Mouse (Mus musculus): ENCODE results near the gene Plekha7.

The Plekha7 gene

DNA sequence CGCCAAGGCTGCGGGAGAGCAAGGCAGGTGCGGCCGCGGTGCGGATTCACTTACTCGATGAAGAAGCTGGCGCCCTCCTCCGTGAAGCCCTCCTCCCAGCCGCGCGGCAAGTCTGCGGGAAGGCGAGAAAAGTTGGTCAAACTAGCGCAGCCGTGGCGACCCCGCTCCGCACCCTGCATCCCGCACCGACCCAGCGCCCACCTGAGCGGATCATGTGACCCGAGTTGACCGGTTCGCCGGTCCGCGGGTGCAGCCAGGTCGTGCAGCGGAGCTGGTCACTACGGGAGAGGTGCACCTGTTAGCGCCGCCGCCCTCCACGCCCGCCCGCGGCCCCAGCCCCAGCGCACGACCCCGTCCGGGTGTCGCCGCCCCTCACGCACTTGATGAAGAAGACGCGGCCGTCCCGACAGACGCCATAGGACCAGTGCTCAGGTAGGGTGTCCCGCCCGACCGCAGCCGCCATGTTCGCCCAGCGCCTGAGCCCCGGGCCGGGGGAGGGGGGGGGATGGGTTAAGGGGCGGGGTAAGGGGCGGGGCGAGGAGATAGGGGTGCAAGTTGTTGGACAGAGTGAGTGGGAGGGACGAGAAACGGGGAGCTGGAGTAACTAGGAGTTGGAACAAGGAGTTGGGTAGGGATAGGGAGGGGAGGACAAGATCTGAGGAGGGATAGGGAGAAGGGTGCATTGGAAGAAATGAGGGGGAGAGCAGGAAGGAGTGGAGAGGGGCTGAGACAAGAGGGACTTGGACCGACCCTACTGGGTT lies at the start of gene Plekha7:
Gene Plekha7, minus strand, starts transcription at position 506 of the 761 bp plus-strand sequence.
- peak; percentile 34 for DNase-seq (ENCODE audit: low spot score)

- peak; percentile 59 for DNase-seq (ENCODE audit: low spot score)
These were observed 28.1 kb upstream of the Plekha7 start for GRCm38 (mm10) chr7:116336226-116336625.

DNA sequence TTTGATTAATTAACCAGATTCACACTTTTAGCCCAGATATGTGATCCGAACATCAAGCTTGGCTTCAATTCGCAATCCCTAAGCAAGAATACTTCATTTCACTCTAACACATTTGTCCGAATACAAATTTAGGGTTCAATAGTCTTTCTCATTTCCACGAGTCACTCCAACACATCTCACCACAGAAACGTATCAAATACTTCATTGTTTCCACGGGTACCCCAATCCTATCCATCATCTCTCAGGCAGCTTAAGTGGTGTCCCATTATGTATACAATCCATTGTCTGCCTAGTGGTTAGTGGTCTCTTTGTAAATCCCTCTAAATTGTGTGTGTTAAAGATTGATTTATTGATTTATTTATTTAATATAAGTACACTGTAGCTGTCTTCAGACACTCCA lies 27.0 kb upstream of the Plekha7 start:
- DNase-seq (ENCODE audit: low spot score) = no peak

- DNase-seq (ENCODE audit: low spot score) = no peak
These were observed 26.5 kb upstream of the Plekha7 start for GRCm38 (mm10) chr7:116334669-116335038.

- peak; percentile 94 for DNase-seq (ENCODE audit: low spot score)
These were observed 25.8 kb upstream of the Plekha7 start, which contains the start of gene Rps13 for GRCm38 (mm10) chr7:116333713-116334668. Gene Rps13 (minus strand): TSS chr7:116334195.

DNA sequence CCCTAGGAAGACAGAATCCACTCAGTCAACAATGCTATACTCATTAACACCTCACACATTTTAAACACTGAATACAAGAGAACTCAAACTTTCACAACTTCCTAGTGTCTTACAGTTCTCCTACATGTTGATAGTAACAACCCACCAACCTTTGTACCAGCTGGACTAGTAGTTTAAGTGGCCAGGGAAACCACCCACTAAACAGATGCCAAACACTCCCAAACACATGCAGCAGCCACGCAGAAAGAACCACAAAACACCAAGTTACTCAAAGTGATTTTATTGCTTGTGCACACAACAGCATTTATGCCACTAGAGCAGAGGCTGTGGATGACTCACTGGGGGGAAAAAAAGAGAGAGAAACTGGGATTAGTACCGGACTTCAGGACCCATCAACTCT lies 23.1 kb upstream of the Plekha7 start:
- DNase-seq (ENCODE audit: low spot score) = no peak

- DNase-seq (ENCODE audit: low spot score) = no peak
These were observed 21.7 kb upstream of the Plekha7 start for GRCm38 (mm10) chr7:116329858-116330257.

GRCm38 (mm10) chr7:116328777-116329176 lies 20.6 kb upstream of the Plekha7 start:
- no peak for DNase-seq (ENCODE audit: low spot score)

GRCm38 (mm10) chr7:116327901-116328300 lies 19.7 kb upstream of the Plekha7 start:
- no peak for DNase-seq (ENCODE audit: low spot score)

DNA sequence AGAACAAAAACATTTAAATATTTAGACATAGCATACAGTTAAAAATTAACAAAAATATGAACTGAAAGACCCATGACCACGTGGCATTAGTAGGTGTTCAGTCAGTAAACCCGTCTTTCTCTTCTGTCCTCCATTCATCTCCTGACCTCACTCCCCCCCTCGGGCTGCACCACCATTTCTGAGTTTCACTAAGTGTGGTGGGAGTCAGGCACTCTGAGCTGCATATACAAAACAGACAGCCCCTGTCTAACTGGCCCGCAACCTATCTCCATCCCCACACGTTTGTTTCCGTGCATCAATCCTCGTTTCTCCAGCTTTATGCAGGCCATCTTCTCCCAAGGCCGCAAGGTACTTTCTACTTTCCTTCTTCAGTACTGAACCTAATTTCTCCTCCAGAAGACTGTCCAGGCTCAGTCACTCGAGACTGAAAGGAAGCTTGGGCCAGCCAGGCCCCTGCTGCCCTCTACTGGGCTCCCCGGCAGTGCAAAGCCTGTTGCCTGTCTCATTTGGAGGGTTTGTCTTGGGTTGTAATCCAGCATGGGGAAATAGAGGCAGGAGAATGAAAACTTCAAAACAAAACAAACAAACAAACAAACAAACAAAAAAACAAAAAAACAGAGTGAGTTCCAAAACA lies 15.3 kb upstream of the Plekha7 start:
- peak; percentile 63 for DNase-seq (ENCODE audit: low spot score)

DNA sequence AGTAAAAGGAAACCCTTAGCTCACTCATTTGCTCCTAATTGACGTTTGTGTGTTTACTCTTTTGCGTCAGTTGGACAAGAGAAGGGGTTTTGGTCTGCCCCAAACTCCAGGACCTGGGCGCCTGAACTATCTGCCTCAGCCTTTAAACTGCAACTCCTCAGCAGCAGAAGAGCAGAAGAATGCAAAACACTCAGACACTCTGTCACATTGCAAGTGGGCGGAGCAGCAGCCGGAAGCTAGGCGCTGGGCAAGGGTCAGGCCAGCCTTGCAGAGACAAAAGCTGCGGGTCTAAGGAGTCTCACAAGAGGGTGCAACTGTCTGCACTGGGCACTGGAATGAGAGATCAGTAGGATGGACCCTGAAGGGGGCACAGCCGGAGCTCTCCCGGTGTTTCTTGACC lies 1.3 kb upstream of the Plekha7 start:
- DNase-seq (ENCODE audit: low spot score) = no peak

DNA sequence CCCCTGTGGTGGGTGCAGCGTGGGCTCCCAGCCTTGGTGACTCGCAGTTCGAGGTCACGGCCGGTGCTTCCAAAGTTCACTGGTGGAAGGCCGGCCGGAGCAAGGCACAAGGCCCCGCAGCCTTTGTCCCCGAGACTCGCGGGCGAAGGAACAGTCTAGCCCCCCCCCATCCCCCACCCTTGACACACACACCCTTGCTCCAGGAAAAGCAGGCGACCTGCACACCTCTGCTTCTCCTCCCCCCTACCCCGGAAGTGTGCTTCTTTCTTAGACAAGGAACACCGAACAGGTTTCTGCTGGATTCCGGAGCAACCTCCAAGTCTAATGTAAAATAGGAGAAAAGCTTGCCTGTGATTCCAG lies 436 bp upstream of the Plekha7 start:
- no peak for DNase-seq (ENCODE audit: low spot score)

DNA sequence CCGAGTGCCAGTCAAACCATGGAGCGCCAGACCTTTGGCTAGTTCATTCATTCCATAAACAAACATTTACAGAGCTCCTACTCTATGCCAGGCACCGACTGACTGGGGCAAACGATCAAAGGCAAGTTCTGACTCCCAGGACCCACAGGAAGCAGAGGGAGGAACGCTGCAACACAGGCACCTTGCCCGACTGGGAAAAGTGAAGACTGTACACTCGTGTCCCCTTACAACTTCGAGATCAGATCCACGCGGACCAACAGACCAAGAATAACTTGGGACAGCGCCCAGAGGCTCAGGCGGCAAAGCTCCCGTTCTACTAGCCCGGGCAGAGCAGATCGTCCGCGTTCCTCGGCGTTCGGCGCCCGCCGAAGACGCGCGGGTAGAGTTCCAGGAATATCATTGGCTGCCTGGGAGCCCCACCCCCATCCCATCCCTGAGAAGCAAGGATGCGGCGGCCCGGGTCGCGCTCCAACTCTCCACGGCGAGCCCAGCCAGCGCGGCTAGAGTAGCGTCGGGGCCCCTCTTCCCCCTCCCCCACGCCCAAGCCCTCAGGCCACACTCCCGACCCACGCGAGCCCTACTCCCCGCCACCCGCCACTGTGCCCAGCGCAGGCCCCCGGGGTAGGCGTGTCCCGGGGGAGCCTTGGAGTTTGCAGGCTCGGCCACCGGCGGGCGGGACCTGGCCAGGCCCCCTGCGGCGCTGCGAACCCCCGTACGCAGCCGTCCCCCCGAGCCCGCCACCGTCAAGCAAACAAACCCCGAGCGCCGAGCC lies 891 bp downstream of the Plekha7 start:
- peak; percentile 56 for DNase-seq (ENCODE audit: low spot score)

DNA sequence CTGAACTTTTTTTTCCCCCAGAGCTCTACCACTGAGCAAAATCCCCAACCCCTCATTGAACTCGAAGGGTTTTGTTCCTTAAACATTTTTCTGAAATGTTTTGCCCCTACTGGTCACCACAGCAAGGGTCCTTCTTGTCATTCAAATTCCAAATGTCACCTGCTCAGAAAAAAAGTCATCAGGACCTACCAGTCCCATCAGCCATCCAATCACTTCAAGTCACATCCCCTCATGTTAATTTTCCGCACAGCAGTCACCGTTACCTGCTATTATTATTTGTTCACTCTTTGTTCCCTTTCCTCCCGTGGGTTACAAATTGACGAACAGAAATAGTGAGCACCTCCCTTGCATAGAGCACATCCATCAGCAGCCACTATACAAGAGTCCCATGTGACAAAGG lies 1.6 kb downstream of the Plekha7 start:
- DNase-seq (ENCODE audit: low spot score) = no peak

DNA sequence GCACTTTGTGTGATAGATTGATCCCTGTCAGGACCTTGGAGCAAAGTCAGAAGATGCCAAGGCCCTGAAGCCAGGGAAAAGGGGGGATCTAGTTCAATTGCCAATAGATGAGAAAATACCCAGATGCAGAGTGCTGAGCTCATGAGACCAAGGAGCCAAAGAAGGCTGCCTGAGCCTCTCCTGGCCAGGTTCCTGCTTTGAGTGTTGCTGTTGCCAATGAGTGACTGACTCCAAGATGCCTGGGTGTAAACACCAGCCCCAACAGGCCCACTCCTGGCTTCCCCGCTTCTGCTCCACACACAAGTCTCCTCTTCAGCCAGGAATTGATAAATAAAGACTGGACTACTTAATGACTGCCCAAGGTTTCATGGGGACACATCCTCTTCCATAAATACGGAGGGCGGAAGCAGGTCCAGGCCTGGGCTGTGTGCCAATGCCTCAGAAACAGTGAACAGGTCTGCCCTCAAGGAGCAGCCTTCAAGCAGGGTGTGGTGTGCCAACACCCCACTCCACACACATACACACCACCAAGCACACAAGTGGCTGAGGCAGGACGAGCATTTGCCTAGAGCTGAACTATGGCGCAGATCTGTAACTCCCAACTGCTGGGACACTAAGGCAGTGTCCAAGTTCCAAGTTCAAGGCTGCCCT lies 6.4 kb downstream of the Plekha7 start:
- no peak for DNase-seq (ENCODE audit: low spot score)

DNA sequence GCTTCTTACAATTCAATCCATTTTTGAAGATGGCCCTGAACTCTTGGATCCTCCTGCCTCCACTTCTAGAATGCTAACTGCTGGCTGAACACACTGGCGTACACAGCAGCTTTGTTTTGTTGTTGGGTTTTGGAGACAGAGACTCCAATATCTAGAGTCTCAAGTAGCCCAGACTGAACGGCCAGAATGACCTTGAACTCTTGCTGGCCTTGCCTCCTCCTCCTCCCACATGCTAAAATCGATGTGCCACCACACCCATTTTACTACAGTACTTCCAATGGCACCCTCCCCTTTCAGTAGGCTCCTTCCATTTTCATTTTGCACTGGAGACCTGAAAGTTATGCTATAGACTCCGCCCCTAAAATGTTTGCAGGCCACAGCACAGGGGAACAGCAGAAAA lies 7.0 kb downstream of the Plekha7 start:
- DNase-seq (ENCODE audit: low spot score) = no peak

- DNase-seq (ENCODE audit: low spot score) = no peak
These were observed 9.3 kb downstream of the Plekha7 start for GRCm38 (mm10) chr7:116298851-116299250.

GRCm38 (mm10) chr7:116298389-116298788 lies 9.8 kb downstream of the Plekha7 start:
- no peak for DNase-seq (ENCODE audit: low spot score)

- DNase-seq (ENCODE audit: low spot score) = no peak
These were observed 13.2 kb downstream of the Plekha7 start for GRCm38 (mm10) chr7:116294961-116295360.

DNA sequence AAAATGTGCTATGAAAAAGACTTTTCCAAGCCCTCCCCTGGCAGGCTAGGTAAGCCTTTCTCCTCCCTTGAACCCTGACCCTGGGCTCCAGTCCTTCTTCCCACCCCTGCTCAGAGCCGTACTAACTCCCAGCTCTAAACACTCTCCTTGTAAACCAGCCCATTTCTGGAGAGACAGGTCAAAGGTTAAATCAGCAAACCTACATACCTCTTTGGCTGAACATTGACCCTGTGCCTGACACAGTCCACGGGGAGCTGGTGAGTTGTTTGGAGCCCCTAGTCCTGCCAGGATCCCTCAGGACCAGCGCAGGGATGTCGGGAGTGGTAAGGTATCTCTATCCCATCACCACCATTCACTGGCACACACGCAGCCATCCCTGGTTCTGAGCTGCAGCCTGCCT lies 15.8 kb downstream of the Plekha7 start:
- no peak for DNase-seq (ENCODE audit: low spot score)

- no peak for DNase-seq (ENCODE audit: low spot score)
These were observed 17.6 kb downstream of the Plekha7 start for GRCm38 (mm10) chr7:116290559-116290958.
